Mouse (Mus musculus): ENCODE measurements around the gene Adcy1. TPM values are rescaled to one million over a fixed set of nuclear protein-coding genes. Genes with fewer than 3 reads are reported as not detected.

Adcy1 gene
- total RNA-seq, 2 experiments from 2014 or later: 264 to 305 TPM

GRCm38 (mm10) chr11:7065876-7066275 lies 2.6 kb downstream of the Adcy1 start:
- intact Hi-C loops (cut with DNase I): loop anchor here (5.0 kb wide), 1 partner anchor 36 kb away; no protein-coding TSS in a partner anchor
- no peak for DNase-seq (ENCODE audit: low spot score in 2 of 2)

- no peak for DNase-seq (ENCODE audit: low spot score in 2 of 2)
- intact Hi-C loops (cut with DNase I): loop anchor here (5.0 kb wide), 1 partner anchor 35 kb away; no protein-coding TSS in a partner anchor
Observed at GRCm38 (mm10) chr11:7067263-7067662, 4.0 kb downstream of the Adcy1 start.

GRCm38 (mm10) chr11:7068479-7069235 lies 5.4 kb downstream of the Adcy1 start:
- intact Hi-C loops (cut with DNase I): loop anchor here (5.0 kb wide), 1 partner anchor 34 kb away; no protein-coding TSS in a partner anchor
- no peak for DNase-seq (ENCODE audit: low spot score in 2 of 2)

- intact Hi-C loops (cut with DNase I): loop anchor here (5.0 kb wide), 1 partner anchor 33 kb away; no protein-coding TSS in a partner anchor
- DNase-seq (ENCODE audit: low spot score in 2 of 2): no peak
Observed at GRCm38 (mm10) chr11:7069762-7070161, 6.5 kb downstream of the Adcy1 start.

GRCm38 (mm10) chr11:7071617-7072016 lies 8.3 kb downstream of the Adcy1 start:
- DNase-seq (ENCODE audit: low spot score in 2 of 2): no peak
- intact Hi-C loops (cut with DNase I): no loop called here

- DNase-seq (ENCODE audit: low spot score in 2 of 2): no peak
- intact Hi-C loops (cut with DNase I): no loop called here
Observed at GRCm38 (mm10) chr11:7073556-7073955, 10.3 kb downstream of the Adcy1 start.

GRCm38 (mm10) chr11:7076510-7076909 lies 13.2 kb downstream of the Adcy1 start:
- intact Hi-C loops (cut with DNase I): no loop called here
- no peak for DNase-seq (ENCODE audit: low spot score in 2 of 2)

- DNase-seq (ENCODE audit: low spot score in 2 of 2): no peak
- intact Hi-C loops (cut with DNase I): no loop called here
Observed at GRCm38 (mm10) chr11:7081893-7082292, 18.6 kb downstream of the Adcy1 start.

GRCm38 (mm10) chr11:7083911-7084310 lies 20.6 kb downstream of the Adcy1 start:
- DNase-seq (ENCODE audit: low spot score in 2 of 2): no peak
- intact Hi-C loops (cut with DNase I): no loop called here

GRCm38 (mm10) chr11:7085184-7085583 lies 21.9 kb downstream of the Adcy1 start:
- DNase-seq (ENCODE audit: low spot score in 2 of 2): no peak
- intact Hi-C loops (cut with DNase I): no loop called here

- DNase-seq (ENCODE audit: low spot score in 2 of 2): no peak
- intact Hi-C loops (cut with DNase I): no loop called here
Observed at GRCm38 (mm10) chr11:7091120-7091519, 27.8 kb downstream of the Adcy1 start.

- DNase-seq (ENCODE audit: low spot score in 2 of 2): no peak
- intact Hi-C loops (cut with DNase I): no loop called here
Observed at GRCm38 (mm10) chr11:7094844-7095243, 31.6 kb downstream of the Adcy1 start.

- DNase-seq (ENCODE audit: low spot score in 2 of 2): no peak
- intact Hi-C loops (cut with DNase I): loop anchor here (5.0 kb wide), 1 partner anchor 34 kb away; no protein-coding TSS in a partner anchor
Observed at GRCm38 (mm10) chr11:7101674-7102073, 38.4 kb downstream of the Adcy1 start.

GRCm38 (mm10) chr11:7102256-7103194 lies 39.2 kb downstream of the Adcy1 start:
- intact Hi-C loops (cut with DNase I): loop anchor here (5.0 kb wide), 1 partner anchor 35 kb away; no protein-coding TSS in a partner anchor
- DNase-seq (ENCODE audit: low spot score in 2 of 2): no peak

- intact Hi-C loops (cut with DNase I): no loop called here
- no peak for DNase-seq (ENCODE audit: low spot score in 2 of 2)
Observed at GRCm38 (mm10) chr11:7105337-7105736, 42.0 kb downstream of the Adcy1 start.

GRCm38 (mm10) chr11:7109131-7109530 lies 45.8 kb downstream of the Adcy1 start:
- no peak for DNase-seq (ENCODE audit: low spot score in 2 of 2)
- intact Hi-C loops (cut with DNase I): no loop called here

- intact Hi-C loops (cut with DNase I): no loop called here
- no peak for DNase-seq (ENCODE audit: low spot score in 2 of 2)
Observed at GRCm38 (mm10) chr11:7113046-7113445, 49.8 kb downstream of the Adcy1 start.

- intact Hi-C loops (cut with DNase I): no loop called here
- no peak for DNase-seq (ENCODE audit: low spot score in 2 of 2)
Observed at GRCm38 (mm10) chr11:7113687-7114086, 50.4 kb downstream of the Adcy1 start.

GRCm38 (mm10) chr11:7114312-7114711 lies 51.0 kb downstream of the Adcy1 start:
- intact Hi-C loops (cut with DNase I): no loop called here
- no peak for DNase-seq (ENCODE audit: low spot score in 2 of 2)

GRCm38 (mm10) chr11:7116647-7117046 lies 53.4 kb downstream of the Adcy1 start:
- no peak for DNase-seq (ENCODE audit: low spot score in 2 of 2)
- intact Hi-C loops (cut with DNase I): no loop called here

Measured in left cerebral cortex, postnatal 36 days (tissue).